Mouse (Mus musculus) MEL (cell line): ENCODE data around the gene Amigo3. TPM values are rescaled to one million over a fixed set of nuclear protein-coding genes. Genes with fewer than 3 reads are reported as not detected.

Experiments
- DNase-seq: peaks from one replicate; pipeline ENCODE4 v3.0.0; 2011; ENCODE audit warnings: low read depth, low spot score
- H3K27ac ChIP-seq: 2 replicates; pipeline ENCODE4 v1.5.1; 2012; ENCODE audit warnings: low read depth, mild to moderate bottlenecking, control low read depth, low read length, moderate library complexity; ENCODE audit not compliant: control insufficient read depth
- H3K27me3 ChIP-seq, 2 experiments: fragments of 150-350 bp in 1 of 2; sonication (generic) in 1 of 2; 2 replicates each; pipeline ENCODE4 v1.6.1; 2012; ENCODE audit warnings: low read length in 2 of 2, mild to moderate bottlenecking in 2 of 2, improper control_type of control experiment in 1 of 2, moderate library complexity in 1 of 2; ENCODE audit not compliant: insufficient read depth in 2 of 2, control insufficient read depth in 1 of 2
- H3K36me3 ChIP-seq, 2 experiments: 2 replicates each; pipeline ENCODE4 v1.6.1; 2012 to 2014; ENCODE audit warnings: low read length in 2 of 2, improper control_type of control experiment in 1 of 2, inconsistent platforms in 1 of 2, mild to moderate bottlenecking in 1 of 2; ENCODE audit not compliant: insufficient read depth in 2 of 2, control insufficient read depth in 1 of 2
- H3K4me1 ChIP-seq, 2 experiments: fragments of 150-350 bp in 1 of 2; sonication (generic) in 1 of 2; 2 replicates each; pipeline ENCODE4 v1.6.1; 2012; ENCODE audit warnings: low read length in 2 of 2, improper control_type of control experiment in 1 of 2, mild to moderate bottlenecking in 1 of 2; ENCODE audit not compliant: insufficient read depth in 2 of 2, control insufficient read depth in 1 of 2
- H3K4me3 ChIP-seq, 2 experiments: fragments of 150-350 bp in 1 of 2; sonication (generic) in 1 of 2; 2 replicates each; pipeline ENCODE4 v1.5.1; 2012; ENCODE audit warnings: low read depth in 2 of 2, low read length in 2 of 2, mild to moderate bottlenecking in 2 of 2, moderate library complexity in 2 of 2, control low read depth in 1 of 2, improper control_type of control experiment in 1 of 2; ENCODE audit not compliant: control insufficient read depth in 1 of 2, insufficient read depth in 1 of 2
- H3K79me2 ChIP-seq: 2 replicates; pipeline ENCODE4 v1.6.1; 2012; ENCODE audit warnings: mild to moderate bottlenecking, low read length, moderate library complexity; ENCODE audit not compliant: control insufficient read depth, poor library complexity, insufficient read depth
- H3K9ac ChIP-seq: 2 replicates; pipeline ENCODE4 v1.6.1; 2012; ENCODE audit warnings: low read depth, mild to moderate bottlenecking, control low read depth, low read length, moderate library complexity; ENCODE audit not compliant: control insufficient read depth, poor library complexity, severe bottlenecking
- H3K9me3 ChIP-seq: fragments of 150-350 bp; sonication (generic); replicated peaks from 2 replicates; pipeline ENCODE4 v1.6.1; 2012; ENCODE audit warnings: mild to moderate bottlenecking, low read length, improper control_type of control experiment, moderate library complexity; ENCODE audit not compliant: insufficient read depth
- BHLHE40 ChIP-seq: IDR thresholded peaks from 2 replicates; pipeline ENCODE4 v1.6.1; 2012; ENCODE audit warnings: low read depth, mild to moderate bottlenecking, inconsistent platforms, low read length, improper control_type of control experiment, borderline replicate concordance
- EP300 ChIP-seq, 2 experiments: IDR thresholded peaks; 2 replicates each; pipeline ENCODE4 v1.6.1; 2011; ENCODE audit warnings: improper control_type of control experiment in 2 of 2, low read length in 2 of 2, low read depth in 1 of 2, mild to moderate bottlenecking in 1 of 2
- ETS1 ChIP-seq: IDR thresholded peaks from 2 replicates; pipeline ENCODE4 v1.6.1; 2012; ENCODE audit warnings: low read depth, mild to moderate bottlenecking, inconsistent platforms, low read length, improper control_type of control experiment, moderate library complexity
- GATA1 ChIP-seq: IDR thresholded peaks from 2 replicates; pipeline ENCODE4 v1.6.1; 2011; ENCODE audit warnings: low read depth, low read length, improper control_type of control experiment
- JUND ChIP-seq: IDR thresholded peaks from 2 replicates; pipeline ENCODE4 v1.6.1; 2011; ENCODE audit warnings: low read depth, mild to moderate bottlenecking, improper control_type of control experiment, low read length
- KAT2A ChIP-seq: conservative IDR thresholded peaks from 2 replicates; pipeline ENCODE4 v1.6.1; 2012; ENCODE audit warnings: low read depth, low read length, improper control_type of control experiment, inconsistent platforms
- MAFK ChIP-seq: IDR thresholded peaks from 2 replicates; pipeline ENCODE4 v1.6.1; 2011; ENCODE audit warnings: low read depth, mild to moderate bottlenecking, low read length, improper control_type of control experiment, borderline replicate concordance
- MAZ ChIP-seq: IDR thresholded peaks from 2 replicates; pipeline ENCODE4 v1.6.1; 2012; ENCODE audit warnings: low read depth, mild to moderate bottlenecking, inconsistent platforms, low read length, improper control_type of control experiment
- MEF2A ChIP-seq: IDR thresholded peaks from 2 replicates; pipeline ENCODE4 v1.6.1; 2014; ENCODE audit warnings: low read depth, mild to moderate bottlenecking, inconsistent platforms, low read length, improper control_type of control experiment; ENCODE audit not compliant: poor library complexity, insufficient replicate concordance, severe bottlenecking; ENCODE audit errors: extremely low read depth
- MXI1 ChIP-seq: IDR thresholded peaks from 2 replicates; pipeline ENCODE4 v1.6.1; 2011; ENCODE audit warnings: mild to moderate bottlenecking, low read depth, low read length, improper control_type of control experiment
- MYC ChIP-seq: IDR thresholded peaks from 2 replicates; pipeline ENCODE4 v1.6.1; 2011; ENCODE audit warnings: low read depth, mild to moderate bottlenecking, low read length, improper control_type of control experiment, moderate library complexity
- NELFE ChIP-seq: IDR thresholded peaks from 2 replicates; pipeline ENCODE4 v1.6.1; 2011; ENCODE audit warnings: low read depth, low read length, improper control_type of control experiment
- POLR2A ChIP-seq, 2 experiments: IDR thresholded peaks; 2 replicates each; pipeline ENCODE4 v1.6.1; 2011 to 2012; ENCODE audit warnings: low read length in 2 of 2, mild to moderate bottlenecking in 2 of 2, control low read depth in 1 of 2, improper control_type of control experiment in 1 of 2, low read depth in 1 of 2, moderate library complexity in 1 of 2; ENCODE audit not compliant: control insufficient read depth in 1 of 2, insufficient read depth in 1 of 2, poor library complexity in 1 of 2
- POLR2AphosphoS2 ChIP-seq: IDR thresholded peaks from 2 replicates; pipeline ENCODE4 v1.6.1; 2011; ENCODE audit warnings: low read length, improper control_type of control experiment
- RAD21 ChIP-seq: IDR thresholded peaks from 2 replicates; pipeline ENCODE4 v1.6.1; 2011; ENCODE audit warnings: mild to moderate bottlenecking, low read depth, low read length, improper control_type of control experiment
- SIN3A ChIP-seq: IDR thresholded peaks from 2 replicates; pipeline ENCODE4 v1.6.1; 2012; ENCODE audit warnings: low read length, improper control_type of control experiment, inconsistent platforms
- SMC3 ChIP-seq: IDR thresholded peaks from 2 replicates; pipeline ENCODE4 v1.6.1; 2011; ENCODE audit warnings: low read depth, low read length, improper control_type of control experiment
- TAL1 ChIP-seq: IDR thresholded peaks from 2 replicates; pipeline ENCODE4 v1.6.1; 2012; ENCODE audit warnings: mild to moderate bottlenecking, inconsistent platforms, low read length, moderate library complexity, mixed read lengths
- TBP ChIP-seq: IDR thresholded peaks from 2 replicates; pipeline ENCODE4 v1.8.0; 2011; ENCODE audit warnings: low read depth, low read length, improper control_type of control experiment
- TCF12 ChIP-seq: IDR thresholded peaks from 2 replicates; pipeline ENCODE4 v1.6.1; 2014; ENCODE audit warnings: low read depth, mild to moderate bottlenecking, inconsistent platforms, low read length, improper control_type of control experiment, moderate library complexity
- UBTF ChIP-seq: IDR thresholded peaks from 2 replicates; pipeline ENCODE4 v1.6.1; 2012; ENCODE audit warnings: low read depth, mild to moderate bottlenecking, inconsistent platforms, low read length, improper control_type of control experiment, moderate library complexity, borderline replicate concordance; ENCODE audit not compliant: insufficient read depth
- USF2 ChIP-seq, 2 experiments: IDR thresholded peaks; 2 replicates each; pipeline ENCODE4 v1.6.1; 2011 to 2012; ENCODE audit warnings: improper control_type of control experiment in 2 of 2, low read length in 2 of 2, borderline replicate concordance in 1 of 2, inconsistent platforms in 1 of 2, low read depth in 1 of 2, mild to moderate bottlenecking in 1 of 2; ENCODE audit not compliant: insufficient read depth in 1 of 2
- ZC3H11A ChIP-seq: IDR thresholded peaks from 2 replicates; pipeline ENCODE4 v1.6.1; 2012; ENCODE audit warnings: low read depth, mild to moderate bottlenecking, inconsistent platforms, low read length, improper control_type of control experiment
- ZMIZ1 ChIP-seq: IDR thresholded peaks from 2 replicates; pipeline ENCODE4 v1.6.1; 2012; ENCODE audit warnings: low read depth, mild to moderate bottlenecking, inconsistent platforms, low read length, improper control_type of control experiment, moderate library complexity
- polyA plus RNA-seq, 2 experiments: library from polyadenylated mRNA; stranded (reverse) in 1 of 2; unstranded in 1 of 2; fragments of >175 nt in 1 of 2; fragments of >200 nt in 1 of 2; gene quantifications; 2 replicates each; pipeline versions ENCODE4 v1.2.1 to v1.2.4; 2012; ENCODE audit warnings: low replicate concordance in 2 of 2, low read depth in 1 of 2; ENCODE audit not compliant: insufficient read length in 2 of 2, insufficient read depth in 1 of 2, missing spikeins in 1 of 2
- total RNA-seq: library from RNA; depleted of rRNA; stranded (reverse); fragments of 300-350 nt; gene quantifications from 2 replicates; pipeline ENCODE4 v1.2.3, GENCODE M21; 2012

Gene Amigo3
- total and polyA plus RNA-seq, 3 experiments = 2.2 to 3.4 TPM; not detected in 1

DNA sequence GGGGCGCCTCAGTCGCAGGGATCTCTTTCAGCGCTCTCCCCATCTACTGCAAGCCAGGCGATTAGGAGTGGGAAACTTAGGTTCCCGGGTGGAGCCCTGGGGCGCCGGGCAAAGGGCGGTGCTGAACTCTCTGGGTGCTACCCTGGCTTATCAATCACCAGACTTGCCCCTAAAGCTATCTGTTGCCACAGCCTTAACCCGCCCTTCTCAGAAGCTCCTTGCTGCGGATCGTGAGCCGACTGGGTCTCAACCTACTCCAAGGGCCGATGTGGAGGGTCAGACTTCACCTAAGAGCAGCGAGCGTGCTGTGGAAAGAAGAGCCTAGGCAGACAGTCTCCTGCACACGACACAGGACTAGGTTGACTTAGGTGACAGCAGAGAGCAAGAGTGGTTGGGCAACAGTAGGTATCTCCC, 42.0 kb downstream of the Amigo3 start:
- no peaks in the 10 kb centered on the region; a peak in 1 of 4 replicates for H3K36me3 ChIP-seq
- peaks cover 3 to 10% of the 10 kb centered on the region in 2 experiments; a peak in 3 of 4 replicates for H3K4me1 ChIP-seq
- peaks cover 10% of the 10 kb centered on the region for H3K79me2 ChIP-seq
- peak; percentile 86 for DNase-seq
- peak overlapping the region; percentile 66 to 77 for H3K4me3 ChIP-seq
- peak overlapping the region; percentile 69 for H3K9ac ChIP-seq
- H3K27ac ChIP-seq = peak overlapping the region; percentile 85
- no peaks in the 10 kb centered on the region for H3K27me3 ChIP-seq
- no peaks in the 10 kb centered on the region for H3K9me3 ChIP-seq
- TF ChIP-seq SMC3 = no peak
- TF ChIP-seq BHLHE40 = no peak
- peak; percentile 50; the same call in 1 of the 2 replicates for TF ChIP-seq SIN3A
- no peak for TF ChIP-seq UBTF
- peak; percentile 22; the same call in 1 of the 2 replicates for TF ChIP-seq MAZ
- no peak for TF ChIP-seq MXI1
- no peak; the same call in 1 of the 2 replicates for TF ChIP-seq ZMIZ1
- TF ChIP-seq GATA1 = peak; percentile 70
- no peak for TF ChIP-seq ZC3H11A
- TF ChIP-seq RAD21 = no peak
- TF ChIP-seq TAL1 = peak; percentile 91
- 0 out of 2 replicates have a peak, but pooled peaks have one; percentile 27 for TF ChIP-seq TBP
- no peak for TF ChIP-seq MAFK
- TF ChIP-seq TCF12 = peak; percentile 86
- TF ChIP-seq MYC = no peak
- TF ChIP-seq KAT2A = no peak
- TF ChIP-seq POLR2AphosphoS2 = no peak
- TF ChIP-seq JUND = no peak
- TF ChIP-seq MEF2A = no peak
- peak in 1 of 2 experiments; percentile 35; a peak in 1 of 4 replicates for TF ChIP-seq POLR2A (IDR thresholded peaks at IDR 0.05; ENCODE audit: control insufficient read depth in 1 of 2, insufficient read depth in 1 of 2, low read depth in 1 of 2, low read length in 2 of 2, poor library complexity in 1 of 2)
- peak; percentile 58 to 85 for TF ChIP-seq EP300 (IDR thresholded peaks at IDR 0.05; ENCODE audit: low read depth in 1 of 2, low read length in 2 of 2)
- peak; percentile 56; the same call in 1 of the 2 replicates for TF ChIP-seq ETS1
- TF ChIP-seq NELFE = no peak
- TF ChIP-seq USF2 (IDR thresholded peaks at IDR 0.05; ENCODE audit: borderline replicate concordance in 1 of 2, insufficient read depth in 1 of 2, low read depth in 1 of 2, low read length in 2 of 2) = no peak
